Mouse (Mus musculus) kidney, postnatal 4 days (tissue): ENCODE results near the gene Gcnt1.

Source experiments
- DNase-seq, 2 experiments: peaks; one replicate each; pipeline ENCODE4 v3.0.0; 2021; ENCODE audit warnings: mixed read lengths in 2 of 2

Gcnt1 gene

GRCm38 (mm10) chr19:17366364-17367090, 6.1 kb downstream of the Gcnt1 start:
- no peak for DNase-seq

- peak; percentile 60 to 64 for DNase-seq
Observed at GRCm38 (mm10) chr19:17364741-17365140, 7.9 kb downstream of the Gcnt1 start.

GRCm38 (mm10) chr19:17361181-17361580, 11.5 kb downstream of the Gcnt1 start:
- DNase-seq = no peak

GRCm38 (mm10) chr19:17359315-17359890, 13.2 kb downstream of the Gcnt1 start:
- DNase-seq = no peak

- peak; percentile 45 to 65 for DNase-seq
Observed at GRCm38 (mm10) chr19:17357391-17357790, 15.3 kb downstream of the Gcnt1 start.

GRCm38 (mm10) chr19:17356932-17357331, 15.7 kb downstream of the Gcnt1 start:
- no peak for DNase-seq

- peak; percentile 90 to 93 for DNase-seq
Observed at GRCm38 (mm10) chr19:17355950-17356867, 16.4 kb downstream of the Gcnt1 start.

- DNase-seq = peak in 1 of 2 experiments; percentile 5
Observed at GRCm38 (mm10) chr19:17355361-17355760, 17.3 kb downstream of the Gcnt1 start.

GRCm38 (mm10) chr19:17354797-17355196, 17.8 kb downstream of the Gcnt1 start:
- DNase-seq = no peak

GRCm38 (mm10) chr19:17354362-17354761, 18.3 kb downstream of the Gcnt1 start:
- DNase-seq = no peak

GRCm38 (mm10) chr19:17353727-17354126, 18.9 kb downstream of the Gcnt1 start:
- DNase-seq = no peak

- DNase-seq = no peak
Observed at GRCm38 (mm10) chr19:17347852-17348251, 24.8 kb downstream of the Gcnt1 start.

GRCm38 (mm10) chr19:17346716-17347474, 25.7 kb downstream of the Gcnt1 start:
- no peak for DNase-seq

GRCm38 (mm10) chr19:17344881-17345280, 27.8 kb downstream of the Gcnt1 start:
- DNase-seq = no peak

GRCm38 (mm10) chr19:17339563-17339962, 33.1 kb downstream of the Gcnt1 start:
- DNase-seq = no peak

- no peak for DNase-seq
Observed at GRCm38 (mm10) chr19:17337057-17337679, 35.5 kb downstream of the Gcnt1 start.

GRCm38 (mm10) chr19:17336646-17337045, 36.0 kb downstream of the Gcnt1 start:
- DNase-seq = no peak

- no peak for DNase-seq
Observed at GRCm38 (mm10) chr19:17334644-17335333, 37.9 kb downstream of the Gcnt1 start.

GRCm38 (mm10) chr19:17333043-17333442, 39.6 kb downstream of the Gcnt1 start:
- peak; percentile 61 to 66 for DNase-seq

GRCm38 (mm10) chr19:17328916-17329315, 43.7 kb downstream of the Gcnt1 start:
- no peak for DNase-seq

GRCm38 (mm10) chr19:17327881-17328404, 44.7 kb downstream of the Gcnt1 start:
- no peak for DNase-seq
